Mouse (Mus musculus): ENCODE results near the gene Itpk1. TPM values are rescaled to one million over a fixed set of nuclear protein-coding genes. Genes with fewer than 3 reads are reported as not detected.

The Itpk1 gene
- polyA plus RNA-seq, 1 experiment from 2014 or later = 12.0 TPM

DNA sequence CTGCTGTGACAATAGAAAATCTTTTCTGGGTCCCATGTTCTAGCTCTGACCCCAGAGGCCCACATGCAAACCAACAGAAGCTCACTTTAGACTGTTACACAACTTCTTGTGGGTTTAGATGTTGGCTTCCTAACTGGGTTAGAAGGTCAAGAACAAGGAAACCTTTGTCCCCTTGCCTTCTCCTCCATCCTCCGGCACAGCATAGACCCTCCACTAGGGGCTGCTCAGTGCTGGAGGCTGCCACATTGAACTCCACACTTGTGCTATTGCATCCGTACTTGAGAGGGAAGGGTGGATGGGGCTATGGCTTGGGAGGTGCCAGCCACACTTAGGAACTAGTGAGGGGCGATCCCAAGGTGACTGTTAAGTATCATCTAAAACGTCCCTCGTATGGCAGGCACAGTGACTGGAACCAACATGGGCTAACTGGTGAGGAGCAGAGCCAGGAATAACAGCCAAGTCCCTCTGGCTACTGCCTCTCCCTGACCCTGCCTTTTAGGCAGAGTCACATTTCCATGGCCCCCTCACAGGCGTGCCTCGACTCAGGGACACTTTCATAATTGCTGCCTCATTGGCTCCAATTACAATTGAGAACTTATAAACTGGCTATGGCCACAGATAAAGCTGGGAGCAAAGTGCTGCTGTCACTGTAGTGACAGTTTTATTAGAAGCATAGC lies 87.7 kb downstream of the Itpk1 start:
- Histone ChIP-seq H3K27ac (no peak overlapping the region), H3K36me3 (0 out of 2 replicates have a peak, but pooled peaks cover 4% of the 10 kb centered on the region), H3K9ac (no peak overlapping the region), H3K4me3 (no peak overlapping the region), H3K9me3 (no peaks in the 10 kb centered on the region), H3K4me2 (replicated peaks) (no peak overlapping the region), H3K4me1 (peaks cover 24% of the 10 kb centered on the region; the same call in 1 of the 2 replicates), H3K27me3 (no peaks in the 10 kb centered on the region)
- no peak for ATAC-seq (ENCODE audit: insufficient number of reproducible peaks, insufficient read depth, low FRiP score, low TSS enrichment)
- 36% methylated on average over 7 of the region's 7 CpGs for WGBS

DNA sequence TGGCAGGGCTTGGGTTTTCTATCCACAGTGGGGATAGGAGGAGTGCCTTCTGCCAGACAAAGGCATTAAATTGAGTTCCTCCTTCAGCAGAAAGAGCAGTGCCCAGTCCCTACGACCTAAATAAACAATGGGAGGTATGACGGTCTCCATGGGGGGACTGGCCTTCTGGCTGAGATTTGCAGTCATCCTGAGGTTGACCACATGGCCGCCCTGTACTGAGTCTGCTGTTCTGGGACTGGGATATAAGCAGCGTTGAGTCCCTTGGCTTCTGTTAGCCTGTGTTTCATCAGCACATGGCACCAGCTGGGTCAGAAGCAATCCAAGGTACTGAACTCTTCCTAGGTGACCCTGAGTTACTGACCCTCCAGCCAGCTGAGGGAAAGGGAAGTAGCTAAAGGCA lies 88.5 kb downstream of the Itpk1 start:
- no peak overlapping the region for H3K27ac ChIP-seq
- H3K9me3 ChIP-seq = no peaks in the 10 kb centered on the region
- no peak overlapping the region for H3K4me2 ChIP-seq (replicated peaks)
- ATAC-seq (ENCODE audit: insufficient number of reproducible peaks, insufficient read depth, low FRiP score, low TSS enrichment) = no peak
- H3K4me3 ChIP-seq = no peak overlapping the region
- no peak overlapping the region for H3K9ac ChIP-seq
- peaks cover 24% of the 10 kb centered on the region; the same call in 1 of the 2 replicates for H3K4me1 ChIP-seq
- no peaks in the 10 kb centered on the region for H3K27me3 ChIP-seq
- 0 out of 2 replicates have a peak, but pooled peaks cover under 1% of the 10 kb centered on the region for H3K36me3 ChIP-seq
- WGBS = 55% methylated on average over 4 of the region's 4 CpGs

DNA sequence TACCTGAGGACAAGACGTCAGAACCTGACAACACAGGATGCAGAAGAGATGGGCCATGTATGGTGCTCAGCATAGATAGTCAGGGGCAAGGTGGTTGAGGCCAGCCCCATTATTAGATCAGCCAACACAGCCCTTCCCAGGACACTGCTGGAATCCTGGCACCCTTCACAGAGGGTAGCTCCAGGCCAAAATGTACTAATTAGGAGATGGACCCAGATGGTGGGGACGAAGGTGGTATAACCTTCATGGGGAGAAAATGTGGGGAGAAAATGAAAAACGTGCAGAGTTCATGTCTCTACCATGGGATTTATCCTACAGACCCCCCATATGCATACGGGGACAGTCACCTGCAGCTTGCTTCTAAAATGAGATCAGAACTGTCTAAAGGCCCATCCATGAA lies 91.3 kb downstream of the Itpk1 start:
- H3K9me3 ChIP-seq = no peaks in the 10 kb centered on the region
- ATAC-seq (ENCODE audit: insufficient number of reproducible peaks, insufficient read depth, low FRiP score, low TSS enrichment) = no peak
- H3K27ac ChIP-seq = no peak overlapping the region
- H3K36me3 ChIP-seq = no peaks in the 10 kb centered on the region
- no peaks in the 10 kb centered on the region for H3K27me3 ChIP-seq
- 90% methylated on average over 4 of the region's 4 CpGs for WGBS
- H3K9ac ChIP-seq = no peak overlapping the region
- H3K4me3 ChIP-seq = no peak overlapping the region
- H3K4me1 ChIP-seq = peaks cover 21% of the 10 kb centered on the region; the same call in 1 of the 2 replicates
- H3K4me2 ChIP-seq (replicated peaks) = no peak overlapping the region

DNA sequence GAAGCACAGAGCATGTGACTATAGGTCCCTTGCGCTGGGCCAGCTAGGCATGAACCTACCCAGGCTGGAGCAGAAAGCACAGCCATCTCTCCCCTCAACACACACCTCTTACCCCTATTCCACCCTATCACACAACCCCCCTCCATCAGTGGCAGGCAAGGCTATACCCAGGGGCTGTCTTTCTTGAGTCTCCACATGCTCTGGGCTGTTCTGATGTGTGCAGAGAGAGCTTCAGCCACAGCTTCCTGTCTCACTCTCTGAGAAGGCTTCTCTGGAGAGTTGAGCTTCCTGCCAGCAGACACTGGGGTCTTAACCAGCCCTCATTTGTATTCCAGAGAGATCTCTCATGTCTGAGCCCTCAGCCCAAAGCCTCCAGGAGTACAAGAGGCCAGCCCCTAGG lies 92.3 kb downstream of the Itpk1 start:
- WGBS = 86% methylated on average over 1 of the region's 1 CpGs
- H3K27ac ChIP-seq = no peak overlapping the region
- ATAC-seq (ENCODE audit: insufficient number of reproducible peaks, insufficient read depth, low FRiP score, low TSS enrichment) = no peak

DNA sequence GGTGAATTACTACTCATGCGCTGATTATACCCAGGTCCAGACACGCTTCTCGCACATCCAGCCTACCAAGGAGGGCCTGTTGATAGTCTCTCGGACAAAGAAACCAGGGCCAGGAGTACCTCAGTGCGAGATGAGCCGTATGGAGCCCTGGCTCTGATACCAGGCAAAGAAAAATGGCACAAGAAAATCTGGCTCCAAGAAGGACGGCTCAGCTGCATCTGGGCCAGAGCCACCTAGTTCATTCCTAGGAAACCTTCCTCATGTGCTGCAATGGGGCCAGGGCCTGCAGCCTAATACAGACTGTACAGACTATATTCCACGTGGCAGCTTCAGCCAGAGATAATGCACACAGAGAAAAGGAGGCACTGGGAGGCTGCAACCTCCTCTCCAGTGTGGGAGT lies 93.8 kb downstream of the Itpk1 start:
- Histone ChIP-seq H3K36me3 (no peaks in the 10 kb centered on the region), H3K4me3 (no peak overlapping the region), H3K9ac (no peak overlapping the region), H3K27ac (no peak overlapping the region), H3K27me3 (no peaks in the 10 kb centered on the region), H3K4me1 (peaks cover 11% of the 10 kb centered on the region; the same call in 1 of the 2 replicates), H3K9me3 (no peaks in the 10 kb centered on the region), H3K4me2 (replicated peaks) (no peak overlapping the region)
- ATAC-seq (ENCODE audit: insufficient number of reproducible peaks, insufficient read depth, low FRiP score, low TSS enrichment) = no peak
- 91% methylated on average over 8 of the region's 8 CpGs for WGBS

More for the DNA sequence above, 92.3 kb downstream of the Itpk1 start:
- Histone ChIP-seq H3K4me3 (no peak overlapping the region), H3K36me3 (no peaks in the 10 kb centered on the region), H3K9me3 (no peaks in the 10 kb centered on the region), H3K9ac (no peak overlapping the region), H3K4me1 (peaks cover 21% of the 10 kb centered on the region; the same call in 1 of the 2 replicates), H3K27me3 (no peaks in the 10 kb centered on the region), H3K4me2 (replicated peaks) (no peak overlapping the region)

DNA sequence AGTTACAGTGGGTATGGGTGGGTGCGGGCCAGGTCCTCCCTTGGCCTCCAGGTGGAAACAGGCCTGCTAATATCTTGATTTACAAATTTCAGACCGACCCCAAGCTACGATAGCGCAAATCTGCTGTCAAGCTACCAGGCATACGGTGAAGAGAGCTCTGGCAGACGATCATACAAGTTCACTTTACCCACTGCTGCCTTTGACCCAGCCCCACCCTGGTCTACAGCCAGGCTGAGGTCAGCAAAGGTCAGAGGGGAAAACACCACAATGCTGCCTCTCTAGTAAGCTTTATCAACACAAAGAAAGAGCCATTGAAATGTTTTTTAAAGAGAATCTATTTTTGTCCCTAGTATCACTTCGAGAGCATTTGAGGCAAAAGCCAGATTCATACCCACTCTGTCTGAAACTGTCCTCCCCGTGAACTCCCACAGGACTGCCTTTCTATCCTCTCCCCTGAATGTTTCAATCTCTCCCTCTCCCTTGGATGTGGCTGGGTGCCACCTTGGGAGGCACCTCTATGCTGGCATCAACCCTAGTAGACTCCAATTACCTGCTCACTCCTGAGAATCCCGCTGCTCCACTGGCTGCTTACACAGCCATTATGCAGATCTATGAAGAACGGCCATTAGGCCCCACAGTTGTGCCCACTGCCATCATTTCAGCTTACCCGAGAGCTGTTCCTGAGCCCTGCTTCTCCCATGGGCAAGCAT lies 96.8 kb downstream of the Itpk1 start:
- no peaks in the 10 kb centered on the region for H3K27me3 ChIP-seq
- no peaks in the 10 kb centered on the region for H3K9me3 ChIP-seq
- no peak overlapping the region for H3K27ac ChIP-seq
- WGBS = 82% methylated on average over 11 of the region's 11 CpGs
- no peak overlapping the region for H3K9ac ChIP-seq
- peaks cover 5% of the 10 kb centered on the region; the same call in 1 of the 2 replicates for H3K36me3 ChIP-seq
- H3K4me2 ChIP-seq (replicated peaks) = no peak overlapping the region
- no peak overlapping the region for H3K4me3 ChIP-seq
- no peak for ATAC-seq (ENCODE audit: insufficient number of reproducible peaks, insufficient read depth, low FRiP score, low TSS enrichment)
- peaks cover 6% of the 10 kb centered on the region; the same call in 1 of the 2 replicates for H3K4me1 ChIP-seq

DNA sequence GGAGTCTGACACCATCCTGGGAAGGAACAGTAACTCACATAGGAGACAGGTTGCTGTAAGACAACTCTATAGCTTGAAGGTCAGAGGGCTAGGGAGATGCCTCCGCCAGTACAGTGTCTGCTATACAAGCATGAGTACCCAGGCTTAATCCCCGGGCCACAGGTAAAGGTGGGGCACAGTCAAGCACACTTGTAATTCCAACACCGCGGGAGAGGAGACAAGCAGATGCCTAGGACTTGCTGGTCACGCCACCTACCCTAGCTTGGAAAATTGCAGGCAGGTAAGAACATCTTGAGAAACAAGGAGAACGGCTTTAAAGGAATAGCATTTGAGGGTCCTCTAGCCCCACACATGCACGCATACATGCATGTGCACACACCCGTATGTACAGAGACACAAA lies 97.7 kb downstream of the Itpk1 start:
- no peak overlapping the region for H3K27ac ChIP-seq
- no peak overlapping the region for H3K9ac ChIP-seq
- H3K36me3 ChIP-seq = peaks cover 5% of the 10 kb centered on the region; the same call in 1 of the 2 replicates
- 92% methylated on average over 8 of the region's 8 CpGs for WGBS
- H3K4me1 ChIP-seq = peaks cover 9% of the 10 kb centered on the region
- no peaks in the 10 kb centered on the region for H3K9me3 ChIP-seq
- H3K27me3 ChIP-seq = no peaks in the 10 kb centered on the region
- no peak overlapping the region for H3K4me3 ChIP-seq
- no peak for ATAC-seq (ENCODE audit: insufficient number of reproducible peaks, insufficient read depth, low FRiP score, low TSS enrichment)
- no peak overlapping the region for H3K4me2 ChIP-seq (replicated peaks)

DNA sequence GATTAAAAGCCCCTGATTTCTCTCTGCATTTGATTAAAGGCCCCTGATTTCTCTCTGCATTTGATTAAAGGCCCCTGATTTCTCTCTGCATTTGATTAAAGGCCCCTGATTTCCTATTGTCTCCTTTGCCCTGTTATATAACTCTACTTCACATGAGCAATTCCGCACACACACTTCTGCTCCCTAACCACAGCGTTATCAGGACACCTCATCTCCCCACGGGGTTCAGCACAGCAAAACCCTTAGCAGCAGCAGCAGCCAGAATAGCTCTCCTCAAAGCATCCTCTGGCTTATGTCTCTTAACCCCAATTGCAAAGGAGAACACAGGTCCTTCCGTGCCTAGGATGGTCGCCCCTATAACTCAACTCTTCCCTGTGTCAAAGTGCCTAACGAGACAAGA lies 99.1 kb downstream of the Itpk1 start:
- H3K4me2 ChIP-seq (replicated peaks) = no peak overlapping the region
- no peaks in the 10 kb centered on the region for H3K9me3 ChIP-seq
- no peak overlapping the region for H3K4me3 ChIP-seq
- peaks cover 24% of the 10 kb centered on the region for H3K4me1 ChIP-seq
- no peaks in the 10 kb centered on the region for H3K27me3 ChIP-seq
- peaks cover 5% of the 10 kb centered on the region; the same call in 1 of the 2 replicates for H3K36me3 ChIP-seq
- 72% methylated on average over 6 of the region's 6 CpGs for WGBS
- H3K27ac ChIP-seq = no peak overlapping the region
- ATAC-seq (ENCODE audit: insufficient number of reproducible peaks, insufficient read depth, low FRiP score, low TSS enrichment) = no peak
- H3K9ac ChIP-seq = no peak overlapping the region

DNA sequence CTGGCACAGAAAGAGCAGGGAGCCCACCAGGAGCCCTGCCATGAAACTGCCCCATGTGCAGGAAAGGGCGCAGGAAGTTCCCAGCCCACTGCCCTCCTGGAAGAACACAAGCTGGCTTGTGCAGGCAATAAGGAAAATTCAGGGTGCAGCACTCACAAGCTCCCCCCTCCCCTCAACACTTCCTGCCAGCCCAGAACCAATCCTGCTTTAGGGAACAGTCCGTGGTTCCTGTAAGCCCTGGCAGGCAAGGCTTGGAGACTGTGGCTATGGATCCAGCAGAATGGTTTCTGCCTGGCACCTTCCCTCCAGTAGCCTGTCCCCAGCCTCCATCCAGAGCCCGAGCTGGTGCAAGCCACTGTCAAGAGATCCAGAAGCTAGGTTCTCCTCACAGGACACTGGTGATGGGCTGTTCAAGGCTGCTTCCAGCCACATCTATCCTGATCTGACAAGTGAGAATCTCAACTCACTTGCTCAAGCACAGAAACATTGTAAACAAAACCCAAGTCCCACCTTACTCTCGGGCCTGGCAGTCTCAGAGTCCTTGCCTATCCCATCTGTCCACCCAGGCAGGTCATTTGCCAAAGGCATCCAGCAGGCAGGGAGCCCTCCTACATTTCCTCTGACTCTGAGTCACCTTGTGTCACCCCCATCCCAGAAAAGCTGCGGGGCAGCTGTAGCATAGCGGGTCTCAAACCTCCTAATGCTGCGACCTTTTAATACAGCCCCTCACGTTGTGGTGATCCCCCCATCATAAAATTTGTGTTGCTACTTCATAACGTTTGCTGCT lies 102.3 kb downstream of the Itpk1 start:
- Histone ChIP-seq H3K36me3 (peaks cover 5% of the 10 kb centered on the region; the same call in 1 of the 2 replicates), H3K27ac (peak overlapping the region; percentile 58), H3K4me1 (peaks cover 33% of the 10 kb centered on the region), H3K9me3 (0 out of 2 replicates have a peak, but pooled peaks cover 4% of the 10 kb centered on the region), H3K4me2 (replicated peaks) (no peak overlapping the region), H3K4me3 (no peak overlapping the region), H3K9ac (no peak overlapping the region), H3K27me3 (no peaks in the 10 kb centered on the region)
- no peak for ATAC-seq (ENCODE audit: insufficient number of reproducible peaks, insufficient read depth, low FRiP score, low TSS enrichment)
- WGBS = 66% methylated on average over 9 of the region's 9 CpGs

DNA sequence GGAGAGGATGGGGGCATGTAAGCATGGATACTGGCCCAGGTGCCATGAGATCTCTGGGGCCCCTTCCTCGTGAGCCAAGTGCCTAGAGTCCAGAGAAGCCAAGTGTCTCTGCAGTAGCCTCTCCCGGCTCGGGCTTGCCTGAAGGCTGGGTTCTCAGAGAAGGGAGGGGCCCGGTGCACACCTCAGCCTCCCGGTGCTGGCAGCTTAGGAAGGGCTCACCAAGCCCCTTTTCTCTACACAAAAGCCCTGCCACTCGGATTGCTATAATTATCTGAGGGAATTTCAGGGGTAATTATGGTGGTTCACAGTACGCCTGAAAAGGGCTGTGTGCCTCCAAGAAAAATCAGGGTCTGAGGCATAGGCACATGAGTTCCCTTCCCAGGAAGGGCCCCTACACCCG lies 102.9 kb downstream of the Itpk1 start:
- Histone ChIP-seq H3K4me2 (replicated peaks) (no peak overlapping the region), H3K36me3 (peaks cover 5% of the 10 kb centered on the region; the same call in 1 of the 2 replicates), H3K27ac (peak overlapping the region; percentile 58), H3K9ac (no peak overlapping the region), H3K4me3 (no peak overlapping the region), H3K27me3 (no peaks in the 10 kb centered on the region), H3K4me1 (peaks cover 33% of the 10 kb centered on the region), H3K9me3 (0 out of 2 replicates have a peak, but pooled peaks cover 4% of the 10 kb centered on the region)
- WGBS = 21% methylated on average over 8 of the region's 8 CpGs
- no peak for ATAC-seq (ENCODE audit: insufficient number of reproducible peaks, insufficient read depth, low FRiP score, low TSS enrichment)

DNA sequence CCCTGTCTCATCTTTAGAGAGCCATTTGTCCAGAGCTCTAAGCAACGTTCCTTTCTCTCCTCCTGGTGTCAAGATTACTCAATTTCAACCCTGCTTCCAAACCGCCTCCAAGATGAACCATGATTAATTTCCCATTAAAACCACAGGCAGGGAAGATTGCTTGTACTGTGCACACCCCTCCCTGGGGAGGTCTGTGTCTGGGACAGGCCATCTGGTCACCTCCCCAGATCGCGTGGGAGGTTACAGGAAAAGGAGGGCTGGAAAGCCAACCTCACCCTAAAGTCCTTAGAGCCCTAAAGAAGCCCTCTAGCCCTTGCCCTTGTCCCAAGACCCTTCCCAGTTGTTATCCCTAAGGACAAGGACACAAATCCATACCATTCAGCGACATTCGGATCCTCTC lies 104.4 kb downstream of the Itpk1 start:
- Histone ChIP-seq H3K9me3 (0 out of 2 replicates have a peak, but pooled peaks cover 4% of the 10 kb centered on the region), H3K4me3 (no peak overlapping the region), H3K4me1 (peaks cover 31% of the 10 kb centered on the region), H3K36me3 (peaks cover 5% of the 10 kb centered on the region; the same call in 1 of the 2 replicates), H3K27ac (no peak overlapping the region), H3K9ac (no peak overlapping the region), H3K4me2 (replicated peaks) (no peak overlapping the region), H3K27me3 (no peaks in the 10 kb centered on the region)
- ATAC-seq (ENCODE audit: insufficient number of reproducible peaks, insufficient read depth, low FRiP score, low TSS enrichment) = no peak
- 49% methylated on average over 6 of the region's 6 CpGs for WGBS

Measured in embryonic facial prominence, embryonic 12.5 days (tissue).